Mouse (Mus musculus) forebrain, embryonic 15.5 days (tissue): ENCODE measurements around the gene Vsx2. TPM values are rescaled to one million over a fixed set of nuclear protein-coding genes. Genes with fewer than 3 reads are reported as not detected.

Experiments
- ATAC-seq: fragments of 200-750 bp; cut with Nextera tagmentation; replicated peaks from 2 replicates; pipeline ENCODE4 v1.8.0; 2017; ENCODE audit warnings: mild to moderate bottlenecking, moderate TSS enrichment, moderate library complexity
- H3K27ac ChIP-seq: fragments of 300-500 bp; sonication (generic); replicated peaks from 2 replicates; pipeline ENCODE4 v1.5.1; 2015; ENCODE audit warnings: mild to moderate bottlenecking, inconsistent platforms
- H3K27me3 ChIP-seq: fragments of 300-500 bp; sonication (generic); 2 replicates; pipeline ENCODE4 v1.6.1; 2015; ENCODE audit warnings: inconsistent platforms
- H3K36me3 ChIP-seq: fragments of 300-500 bp; sonication (generic); 2 replicates; pipeline ENCODE4 v1.6.1; 2015; ENCODE audit warnings: mild to moderate bottlenecking, inconsistent platforms
- H3K4me1 ChIP-seq: fragments of 300-500 bp; sonication (generic); 2 replicates; pipeline ENCODE4 v1.6.1; 2015; ENCODE audit warnings: inconsistent platforms
- H3K4me2 ChIP-seq: fragments of 300-500 bp; sonication (generic); replicated peaks from 2 replicates; pipeline ENCODE4 v1.6.1; 2015; ENCODE audit warnings: mild to moderate bottlenecking, inconsistent platforms
- H3K4me3 ChIP-seq: fragments of 300-500 bp; sonication (generic); 2 replicates; pipeline ENCODE4 v1.5.1; 2015; ENCODE audit warnings: mild to moderate bottlenecking, inconsistent platforms
- H3K9ac ChIP-seq: fragments of 300-500 bp; sonication (generic); replicated peaks from 2 replicates; pipeline ENCODE4 v1.6.1; 2015; ENCODE audit warnings: mild to moderate bottlenecking, inconsistent platforms
- H3K9me3 ChIP-seq: fragments of 300-500 bp; sonication (generic); 2 replicates; pipeline ENCODE4 v1.6.1; 2016; ENCODE audit warnings: inconsistent platforms
- WGBS: fragments of 180-500 bp; shearing (Covaris S2); methylation state at CpG from one replicate; pipeline ENCODE4 v1.1.7; 2015; ENCODE audit warnings: mixed read lengths; 5-methylcytosine and 5-hydroxymethylcytosine counted together
- polyA plus RNA-seq: library from polyadenylated mRNA; unstranded; fragments of >200 nt; fragmentation: Nextera tagmentation; extraction: Ambion mirVana; gene quantifications from 2 replicates; pipeline ENCODE4 v1.2.1, GENCODE M21; 2015

Gene Vsx2
- polyA plus RNA-seq, 1 experiment from 2014 or later, result 0.05 TPM

DNA sequence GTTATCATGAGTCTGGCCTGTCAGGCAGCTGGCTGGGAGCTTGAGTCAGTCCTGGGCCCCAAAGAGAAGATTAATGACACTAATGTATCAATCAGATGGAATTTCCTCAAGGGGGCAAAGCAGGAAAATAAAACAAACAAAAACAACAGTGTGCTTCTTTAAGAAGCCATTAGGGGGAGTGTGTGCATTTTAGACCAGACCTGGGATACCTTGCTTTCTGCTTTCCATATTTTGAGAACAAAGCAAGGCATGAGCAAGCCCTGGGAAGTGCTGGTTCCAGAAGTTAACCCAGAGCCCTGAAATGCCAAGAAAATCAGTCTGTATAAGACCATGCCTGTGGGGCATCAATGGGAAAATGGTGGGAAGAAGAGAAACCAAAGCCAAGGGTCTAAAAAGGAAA lies 51.4 kb downstream of the Vsx2 start:
- Histone ChIP-seq H3K4me1 (peaks cover 20% of the 10 kb centered on the region), H3K4me2 (no peak overlapping the region), H3K27me3 (no peaks in the 10 kb centered on the region), H3K9me3 (no peaks in the 10 kb centered on the region), H3K27ac (no peak overlapping the region), H3K36me3 (no peaks in the 10 kb centered on the region), H3K4me3 (no peak overlapping the region), H3K9ac (no peak overlapping the region)
- ATAC-seq, result no peak

GRCm38 (mm10) chr12:84624601-84625000 lies 55.0 kb downstream of the Vsx2 start:
- H3K27ac ChIP-seq, result 0 out of 2 replicates have a peak overlapping the region, but pooled peaks have one; percentile 31

DNA sequence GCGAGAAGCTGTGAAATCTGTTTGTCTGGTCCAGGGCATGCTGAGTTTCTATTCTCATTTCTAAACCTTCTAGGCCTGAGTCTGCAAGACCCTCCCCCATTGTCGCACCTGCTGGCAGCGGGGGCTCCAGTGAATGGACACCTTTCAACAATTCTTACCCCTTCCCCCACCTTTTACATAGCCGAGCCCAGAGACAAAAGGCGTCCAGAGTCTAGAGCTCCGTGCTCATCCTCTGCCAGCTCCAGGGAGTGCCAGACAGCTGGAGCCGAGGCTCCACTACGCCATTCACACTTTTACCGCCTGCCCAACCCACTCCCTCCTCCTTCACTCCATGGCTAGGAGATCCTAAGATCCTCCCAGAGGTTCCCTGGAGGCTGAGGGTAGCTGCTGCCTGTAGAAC lies 55.6 kb downstream of the Vsx2 start:
- Histone ChIP-seq H3K36me3 (no peaks in the 10 kb centered on the region), H3K9me3 (no peaks in the 10 kb centered on the region), H3K27ac (peak overlapping the region; percentile 31; the same call in 1 of the 2 replicates), H3K4me3 (no peak overlapping the region), H3K4me1 (peaks cover 10% of the 10 kb centered on the region), H3K4me2 (peak overlapping the region; percentile 26), H3K9ac (peak overlapping the region; percentile 11; the same call in 1 of the 2 replicates), H3K27me3 (no peaks in the 10 kb centered on the region)
- peak; percentile 75 for ATAC-seq
- under 1% methylated on average over 9 of the region's 9 CpGs for WGBS

More at GRCm38 (mm10) chr12:84624601-84625000, 55.0 kb downstream of the Vsx2 start:
- no peak overlapping the region for H3K4me3 ChIP-seq
- H3K9ac ChIP-seq, result no peak overlapping the region
- no peak for ATAC-seq
- no peaks in the 10 kb centered on the region for H3K9me3 ChIP-seq
- H3K36me3 ChIP-seq, result no peaks in the 10 kb centered on the region
- H3K4me2 ChIP-seq, result no peak overlapping the region
- peaks cover 10% of the 10 kb centered on the region for H3K4me1 ChIP-seq
- WGBS, result 20% methylated on average over 8 of the region's 8 CpGs
- H3K27me3 ChIP-seq, result no peaks in the 10 kb centered on the region

DNA sequence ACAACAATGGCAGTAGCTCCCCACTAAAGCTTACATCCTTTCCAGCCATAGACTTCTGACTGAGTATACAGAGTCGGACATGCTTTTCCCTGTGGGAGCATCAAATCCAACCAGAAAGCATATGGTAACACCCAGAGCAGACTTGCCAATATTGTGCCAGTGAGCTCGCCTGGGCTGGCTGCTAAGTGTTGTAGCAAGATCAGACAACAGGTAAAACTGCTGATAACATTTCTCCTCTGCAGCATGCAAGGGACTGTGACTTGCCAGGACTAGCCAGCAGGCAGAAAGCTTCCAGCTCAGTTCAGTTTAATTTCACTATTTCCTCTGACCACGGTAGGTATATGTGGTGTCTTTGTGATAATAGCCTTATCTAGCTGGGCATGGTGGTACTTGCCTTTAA lies 62.3 kb downstream of the Vsx2 start:
- 70% methylated on average over 3 of the region's 3 CpGs for WGBS
- Histone ChIP-seq H3K4me2 (no peak overlapping the region), H3K27me3 (no peaks in the 10 kb centered on the region), H3K9me3 (no peaks in the 10 kb centered on the region), H3K9ac (no peak overlapping the region), H3K27ac (no peak overlapping the region), H3K36me3 (no peaks in the 10 kb centered on the region), H3K4me1 (no peaks in the 10 kb centered on the region), H3K4me3 (no peak overlapping the region)
- no peak for ATAC-seq

DNA sequence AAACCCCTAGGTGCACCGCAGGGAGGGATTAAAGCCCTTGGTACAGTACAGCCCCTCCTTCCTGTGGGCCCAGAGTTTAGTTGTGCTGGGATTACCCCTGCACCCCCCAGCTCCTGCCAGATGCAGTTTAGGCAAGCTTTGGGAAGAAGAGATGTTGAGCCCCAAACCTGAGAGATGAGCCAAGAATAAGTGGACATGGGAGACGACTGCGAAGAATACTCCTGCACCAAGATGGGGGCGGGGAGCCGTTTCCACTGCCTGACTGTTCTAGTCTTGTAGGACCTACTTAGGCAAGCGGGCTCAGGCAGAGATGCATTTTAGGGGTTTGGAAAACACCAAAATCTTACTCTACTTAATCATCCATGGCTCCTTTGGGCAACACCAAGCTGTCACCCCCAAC lies 70.7 kb downstream of the Vsx2 start:
- no peak for ATAC-seq
- H3K4me3 ChIP-seq, result no peak overlapping the region
- 0 out of 2 replicates have a peak, but pooled peaks cover 2% of the 10 kb centered on the region for H3K4me1 ChIP-seq
- H3K9ac ChIP-seq, result no peak overlapping the region
- H3K36me3 ChIP-seq, result no peaks in the 10 kb centered on the region
- H3K27ac ChIP-seq, result no peak overlapping the region
- WGBS, result 13% methylated on average over 6 of the region's 6 CpGs
- H3K4me2 ChIP-seq, result no peak overlapping the region
- H3K9me3 ChIP-seq, result no peaks in the 10 kb centered on the region
- H3K27me3 ChIP-seq, result peaks cover 36% of the 10 kb centered on the region

- Histone ChIP-seq H3K36me3 (no peaks in the 10 kb centered on the region), H3K9me3 (no peaks in the 10 kb centered on the region), H3K27me3 (peaks cover 36% of the 10 kb centered on the region), H3K4me2 (no peak within 1 kb of the TSS), H3K4me1 (0 out of 2 replicates have a peak, but pooled peaks cover 2% of the 10 kb centered on the region), H3K9ac (no peak within 1 kb of the TSS), H3K27ac (no peak within 1 kb of the TSS), H3K4me3 (no peak within 1 kb of the TSS)
- ATAC-seq, result no peak
- 10% methylated on average over 9 of the region's 9 CpGs for WGBS
These were observed 71.1 kb downstream of the Vsx2 start, which contains the start of gene Vrtn for GRCm38 (mm10) chr12:84640654-84641053. TSS of gene Vrtn (plus strand) at chr12:84641019.

Other genes with a start within 250 kb of the Vsx2 start
- gene Coq6, start 208.1 kb upstream of the Vsx2 start, polyA plus RNA-seq, result 41.6 and 50.3 TPM in 2 replicates
- gene Fam161b, start 207.9 kb upstream of the Vsx2 start, polyA plus RNA-seq, result 14.8 and 16.1 TPM in 2 replicates
- gene Entpd5, start 160.7 kb upstream of the Vsx2 start, polyA plus RNA-seq, result 10.5 and 11.7 TPM in 2 replicates
- gene Bbof1, start 160.7 kb upstream of the Vsx2 start, polyA plus RNA-seq, result 3.2 and 3.8 TPM in 2 replicates
- gene Rnf113a2, start 152.6 kb upstream of the Vsx2 start, polyA plus RNA-seq, result 27.0 and 28.3 TPM in 2 replicates
- gene Aldh6a1, start 118.8 kb upstream of the Vsx2 start, polyA plus RNA-seq, result 29.9 and 34.6 TPM in 2 replicates
- gene Lin52, start 118.3 kb upstream of the Vsx2 start, polyA plus RNA-seq, result 39.1 and 39.3 TPM in 2 replicates
- 12.1 and 12.8 TPM in 2 replicates for gene Abcd4, start 47.7 kb downstream of the Vsx2 start, polyA plus RNA-seq
- not detected in 2 replicates for gene Vrtn, start 71.3 kb downstream of the Vsx2 start, polyA plus RNA-seq
- gene Syndig1l, start 129.1 kb downstream of the Vsx2 start, polyA plus RNA-seq, result 3.4 and 3.9 TPM in 2 replicates
- gene Npc2, start 203.4 kb downstream of the Vsx2 start, polyA plus RNA-seq, result 80.7 and 87.5 TPM in 2 replicates
- 125 and 144 TPM in 2 replicates for gene Isca2, start 203.5 kb downstream of the Vsx2 start, polyA plus RNA-seq